Mouse (Mus musculus): Measurements from ENCODE around the gene Ramac. TPM values are rescaled to one million over a fixed set of nuclear protein-coding genes. Genes with fewer than 3 reads are reported as not detected.
A peak's percentile ranks its signal among the peaks of the same experiment; 100 is the strongest.

Ramac gene
- polyA plus RNA-seq, 2 experiments: 46.8 to 103 TPM

DNA sequence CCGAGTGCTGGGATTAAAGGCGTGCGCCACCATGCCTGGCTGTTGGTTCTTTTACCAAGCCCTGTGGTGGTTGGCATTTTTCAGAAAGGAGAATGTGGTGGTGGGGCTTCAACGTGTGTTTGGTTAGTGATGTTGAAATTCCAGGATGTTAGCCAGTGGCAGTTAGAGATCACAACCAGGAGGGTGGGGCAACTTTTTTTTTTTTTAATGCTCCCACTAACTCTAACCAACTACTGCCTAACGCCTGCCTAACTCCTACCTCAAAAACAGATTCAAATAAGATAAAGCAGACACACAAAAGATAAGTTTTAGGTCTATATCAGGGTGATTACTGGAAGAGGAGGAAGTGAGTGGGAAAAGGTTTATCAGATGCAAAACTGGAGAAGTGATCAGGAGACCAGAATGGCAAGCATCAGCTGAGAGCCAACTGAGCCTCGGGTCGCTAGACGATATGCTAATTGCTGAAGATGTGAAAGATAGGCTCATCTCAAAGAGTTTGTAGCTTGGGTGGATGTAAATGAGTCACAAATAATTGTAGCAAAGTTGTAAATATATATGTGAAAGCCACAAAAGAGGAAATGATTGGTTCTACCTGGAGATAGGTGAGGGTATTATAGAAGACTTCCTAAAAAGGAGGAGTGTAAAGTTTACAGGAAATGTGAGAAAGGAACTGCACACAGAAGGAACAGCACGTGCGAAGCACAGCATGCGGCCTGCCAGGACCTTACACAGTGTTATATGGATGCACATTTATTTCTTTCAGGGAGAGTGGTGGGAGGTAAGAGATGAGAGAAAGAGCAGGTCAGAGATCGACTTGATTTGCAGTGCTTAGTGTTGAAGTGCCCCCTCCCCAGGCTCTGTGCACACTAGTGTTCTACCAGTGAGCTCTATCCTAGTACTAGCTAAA, 30.3 kb upstream of the Ramac start:
- H3K9ac ChIP-seq (ENCODE audit: low read depth, low read length, severe bottlenecking): no peak overlapping the region
- H3K4me1 ChIP-seq (ENCODE audit: control insufficient read depth, insufficient read depth, low read length): no peaks in the 10 kb centered on the region
- ATAC-seq (ENCODE audit: low FRiP score, low read depth): no peak
- no peaks in the 10 kb centered on the region for H3K9me3 ChIP-seq (ENCODE audit: control insufficient read depth, low read length)
- no peaks in the 10 kb centered on the region for H3K27me3 ChIP-seq (ENCODE audit: control insufficient read depth, insufficient read depth, low read length)
- H3K4me3 ChIP-seq (replicated peaks; ENCODE audit: low read length): no peak overlapping the region
- H3K36me3 ChIP-seq (ENCODE audit: control insufficient read depth, insufficient read depth, low read length): no peaks in the 10 kb centered on the region
- 85% methylated on average over 12 of the region's 12 CpGs for WGBS
- no peak overlapping the region for H3K4me2 ChIP-seq (replicated peaks; ENCODE audit: low read depth, low read length, severe bottlenecking)
- DNase-seq (ENCODE audit: low spot score): no peak
- H3K27ac ChIP-seq (replicated peaks; ENCODE audit: low read depth, low read length): no peak overlapping the region
- TF ChIP-seq POLR2A (IDR thresholded peaks at IDR 0.05; ENCODE audit: borderline replicate concordance, extremely low read depth, insufficient read depth, insufficient read length): no peak

DNA sequence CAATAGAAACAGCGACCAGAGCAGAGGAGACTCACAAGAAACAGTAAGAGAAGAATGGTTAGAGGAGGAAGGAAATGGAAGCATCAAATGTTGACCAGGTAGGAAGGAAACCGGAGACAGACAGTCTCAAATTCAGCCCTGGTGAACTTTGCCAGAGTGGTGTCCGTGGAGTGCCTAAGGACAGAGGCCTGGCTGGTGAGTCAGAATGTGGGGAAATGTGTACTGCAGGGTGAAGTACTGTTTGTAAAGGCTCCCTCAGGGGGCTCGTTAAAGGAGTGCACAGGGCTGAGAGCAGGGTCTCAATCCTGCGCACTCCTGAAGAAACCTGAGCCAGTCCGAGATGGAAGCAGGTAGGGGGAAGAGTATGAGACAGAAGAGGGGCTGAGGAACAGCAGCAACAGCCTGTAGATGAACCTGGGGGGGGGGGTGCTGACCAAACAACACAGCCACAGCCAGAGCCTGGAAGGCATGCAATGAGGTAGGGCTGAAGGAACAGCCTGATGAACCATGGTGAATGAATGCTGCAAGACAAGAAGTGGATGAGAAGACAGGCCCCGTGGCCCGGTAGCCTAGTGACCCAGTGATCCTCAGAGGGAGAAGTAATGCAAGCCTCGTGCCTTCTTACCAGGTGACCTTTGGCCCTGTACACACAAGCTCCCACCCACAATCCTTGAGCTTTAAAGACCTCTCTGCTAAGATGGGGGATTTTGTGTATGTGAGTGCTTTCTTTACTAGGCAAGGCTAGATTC, 27.3 kb upstream of the Ramac start:
- H3K4me2 ChIP-seq (replicated peaks; ENCODE audit: low read depth, low read length, severe bottlenecking): no peak overlapping the region
- H3K27ac ChIP-seq (replicated peaks; ENCODE audit: low read depth, low read length): no peak overlapping the region
- H3K4me3 ChIP-seq (replicated peaks; ENCODE audit: low read length): no peak overlapping the region
- DNase-seq (ENCODE audit: low spot score) (no peak), ATAC-seq (ENCODE audit: low FRiP score, low read depth) (no peak)
- no peak for TF ChIP-seq POLR2A (IDR thresholded peaks at IDR 0.05; ENCODE audit: borderline replicate concordance, extremely low read depth, insufficient read depth, insufficient read length)
- H3K9ac ChIP-seq (ENCODE audit: low read depth, low read length, severe bottlenecking): no peak overlapping the region
- no peaks in the 10 kb centered on the region for H3K4me1 ChIP-seq (ENCODE audit: control insufficient read depth, insufficient read depth, low read length)
- no peaks in the 10 kb centered on the region for H3K36me3 ChIP-seq (ENCODE audit: control insufficient read depth, insufficient read depth, low read length)
- 53% methylated on average over 9 of the region's 9 CpGs for WGBS
- H3K27me3 ChIP-seq (ENCODE audit: control insufficient read depth, insufficient read depth, low read length): no peaks in the 10 kb centered on the region
- no peaks in the 10 kb centered on the region for H3K9me3 ChIP-seq (ENCODE audit: control insufficient read depth, low read length)

DNA sequence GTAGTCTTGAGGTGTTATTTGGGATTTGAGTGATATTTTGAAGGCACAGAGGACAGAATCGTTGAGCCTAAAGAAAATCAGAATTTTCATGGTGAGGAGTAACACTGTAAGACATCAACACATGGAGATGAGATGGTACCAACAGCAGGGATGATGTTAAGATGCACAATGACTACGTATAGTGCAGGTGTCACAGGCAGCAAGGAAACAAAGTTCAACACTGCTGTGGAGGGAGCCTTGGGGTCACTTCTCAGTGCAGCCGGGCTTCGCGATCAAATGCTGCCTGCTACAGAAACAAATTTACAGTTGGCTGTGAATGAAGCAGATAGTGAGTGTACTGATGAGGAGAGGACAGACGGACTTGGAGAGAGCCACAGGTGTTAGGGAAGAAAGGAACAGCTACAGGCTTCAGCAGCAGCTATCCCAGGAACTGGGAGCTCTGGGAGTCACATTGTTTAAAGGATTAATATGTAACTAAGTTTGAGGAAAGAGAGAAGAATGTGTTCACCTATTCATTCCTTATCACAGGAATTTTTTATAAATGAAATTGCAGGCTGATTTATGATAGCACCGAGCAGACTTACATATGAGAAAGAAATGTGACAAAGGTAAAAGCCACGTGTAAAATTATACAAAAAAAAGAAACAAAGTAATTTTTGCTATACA, 23.9 kb upstream of the Ramac start:
- TF ChIP-seq POLR2A (IDR thresholded peaks at IDR 0.05; ENCODE audit: borderline replicate concordance, extremely low read depth, insufficient read depth, insufficient read length): no peak
- 76% methylated on average over 8 of the region's 8 CpGs for WGBS

DNA sequence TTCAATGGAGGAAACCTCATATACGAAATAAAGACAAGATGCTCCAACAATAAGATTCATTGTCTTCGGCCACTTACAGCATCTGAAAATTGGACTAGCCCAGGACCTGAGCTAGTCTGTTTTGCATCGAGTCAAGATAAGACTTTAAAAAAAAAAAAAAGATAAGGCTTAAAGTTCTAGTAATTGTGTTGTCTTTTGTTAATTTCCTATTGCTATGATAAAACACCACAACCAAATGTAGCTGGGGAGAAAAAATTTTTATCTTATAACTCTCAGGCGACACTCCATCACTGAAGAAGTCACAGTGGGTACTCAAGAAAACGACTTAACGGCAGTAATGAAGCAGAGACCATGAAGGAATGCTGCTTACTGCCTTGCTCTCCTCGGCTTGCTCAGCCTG, 22.7 kb upstream of the Ramac start:
- no peak for TF ChIP-seq POLR2A (IDR thresholded peaks at IDR 0.05; ENCODE audit: borderline replicate concordance, extremely low read depth, insufficient read depth, insufficient read length)
- DNase-seq (ENCODE audit: low spot score): no peak

More for the DNA sequence above, 23.9 kb upstream of the Ramac start:
- DNase-seq (ENCODE audit: low spot score): no peak
- Histone ChIP-seq H3K9ac (ENCODE audit: low read depth, low read length, severe bottlenecking) (no peak overlapping the region), H3K4me2 (replicated peaks; ENCODE audit: low read depth, low read length, severe bottlenecking) (no peak overlapping the region), H3K4me3 (replicated peaks; ENCODE audit: low read length) (no peak overlapping the region), H3K27me3 (ENCODE audit: control insufficient read depth, insufficient read depth, low read length) (no peaks in the 10 kb centered on the region), H3K9me3 (ENCODE audit: control insufficient read depth, low read length) (no peaks in the 10 kb centered on the region), H3K36me3 (ENCODE audit: control insufficient read depth, insufficient read depth, low read length) (no peaks in the 10 kb centered on the region), H3K27ac (replicated peaks; ENCODE audit: low read depth, low read length) (no peak overlapping the region), H3K4me1 (ENCODE audit: control insufficient read depth, insufficient read depth, low read length) (no peaks in the 10 kb centered on the region)
- no peak for ATAC-seq (ENCODE audit: low FRiP score, low read depth)

DNA sequence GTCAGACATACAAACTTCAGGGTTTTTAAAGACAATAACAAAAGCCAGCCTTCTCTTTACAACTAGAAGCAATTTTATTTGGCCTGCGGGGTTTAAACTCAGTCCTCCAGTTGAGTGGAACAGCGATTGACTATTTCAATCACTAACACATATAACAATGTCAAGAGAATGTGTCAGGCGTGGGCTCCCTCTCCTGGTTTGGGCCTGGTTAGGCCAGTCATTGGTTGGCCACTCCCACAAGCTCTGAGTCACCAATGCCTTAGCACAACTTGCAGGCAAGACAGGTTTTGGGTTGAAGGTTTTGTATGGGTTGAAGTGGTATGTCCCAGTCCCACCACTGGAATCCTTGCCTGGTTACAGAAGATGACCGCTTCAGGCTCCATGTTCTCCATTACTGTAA, 18.6 kb upstream of the Ramac start:
- Histone ChIP-seq H3K4me1 (ENCODE audit: control insufficient read depth, insufficient read depth, low read length) (no peaks in the 10 kb centered on the region), H3K9ac (ENCODE audit: low read depth, low read length, severe bottlenecking) (no peak overlapping the region), H3K27me3 (ENCODE audit: control insufficient read depth, insufficient read depth, low read length) (no peaks in the 10 kb centered on the region), H3K4me3 (replicated peaks; ENCODE audit: low read length) (no peak overlapping the region), H3K9me3 (ENCODE audit: control insufficient read depth, low read length) (no peaks in the 10 kb centered on the region), H3K36me3 (ENCODE audit: control insufficient read depth, insufficient read depth, low read length) (no peaks in the 10 kb centered on the region), H3K4me2 (replicated peaks; ENCODE audit: low read depth, low read length, severe bottlenecking) (no peak overlapping the region), H3K27ac (replicated peaks; ENCODE audit: low read depth, low read length) (no peak overlapping the region)
- TF ChIP-seq POLR2A (IDR thresholded peaks at IDR 0.05; ENCODE audit: borderline replicate concordance, extremely low read depth, insufficient read depth, insufficient read length): no peak
- peak; percentile 68 for DNase-seq (ENCODE audit: low spot score)
- 53% methylated on average over 4 of the region's 4 CpGs for WGBS
- peak; percentile 55; the same call in 1 of the 2 replicates for ATAC-seq (ENCODE audit: low FRiP score, low read depth)

More for the DNA sequence above, 22.7 kb upstream of the Ramac start:
- Histone ChIP-seq H3K27ac (replicated peaks; ENCODE audit: low read depth, low read length) (no peak overlapping the region), H3K9me3 (ENCODE audit: control insufficient read depth, low read length) (no peaks in the 10 kb centered on the region), H3K4me3 (replicated peaks; ENCODE audit: low read length) (no peak overlapping the region), H3K4me1 (ENCODE audit: control insufficient read depth, insufficient read depth, low read length) (no peaks in the 10 kb centered on the region), H3K9ac (ENCODE audit: low read depth, low read length, severe bottlenecking) (no peak overlapping the region), H3K4me2 (replicated peaks; ENCODE audit: low read depth, low read length, severe bottlenecking) (no peak overlapping the region), H3K27me3 (ENCODE audit: control insufficient read depth, insufficient read depth, low read length) (no peaks in the 10 kb centered on the region), H3K36me3 (ENCODE audit: control insufficient read depth, insufficient read depth, low read length) (no peaks in the 10 kb centered on the region)
- ATAC-seq (ENCODE audit: low FRiP score, low read depth): no peak
- 87% methylated on average over 7 of the region's 7 CpGs for WGBS
